Mouse (Mus musculus): ENCODE data around the gene Samt4. TPM values are rescaled to one million over a fixed set of nuclear protein-coding genes. Genes with fewer than 3 reads are reported as not detected.
"Not testable (repeated sequence)": the region's sequence is repeated elsewhere in the genome, so short reads cannot be mapped to it uniquely, and the experiment has no call there.

The Samt4 gene
- total RNA-seq (2017) = not detected in 2 replicates

- ATAC-seq (ENCODE audit: extremely low read depth, insufficient number of reproducible peaks, low FRiP score, poor library complexity, severe bottlenecking) = no peak
These were observed at the start of gene Samt4 for GRCm38 (mm10) chrX:154481702-154482101. Gene Samt4, plus strand, starts transcription at chrX:154482002.

GRCm38 (mm10) chrX:154443696-154444095 lies 38.1 kb upstream of the Samt4 start:
- not testable (repeated sequence) for ATAC-seq (ENCODE audit: extremely low read depth, insufficient number of reproducible peaks, low FRiP score, poor library complexity, severe bottlenecking)

- not testable (repeated sequence) for ATAC-seq (ENCODE audit: extremely low read depth, insufficient number of reproducible peaks, low FRiP score, poor library complexity, severe bottlenecking)
These were observed 13.4 kb upstream of the Samt4 start for GRCm38 (mm10) chrX:154468386-154468785.

Other genes with a start within 250 kb of the Samt4 start
- not detected in 2 replicates for gene 4930524N10Rik, start 138.6 kb upstream of the Samt4 start, total RNA-seq (2017)
- not detected in 2 replicates for gene Samt2, start 97.4 kb downstream of the Samt4 start, total RNA-seq (2017)

Measured in neutrophil, adult 5-6 weeks (primary cell).